Mouse (Mus musculus): Measurements from ENCODE around the gene Efna2.
A peak's percentile ranks its signal among the peaks of the same experiment; 100 is the strongest.

Gene Efna2

GRCm38 (mm10) chr10:80179068-80180051 is at the start of gene Efna2:
Efna2 (plus strand) TSS chr10:80179482.
- DNase-seq (ENCODE audit: low spot score): no peak

GRCm38 (mm10) chr10:80129846-80130245 is 49.4 kb upstream of the Efna2 start:
- DNase-seq (ENCODE audit: low spot score): no peak

DNA sequence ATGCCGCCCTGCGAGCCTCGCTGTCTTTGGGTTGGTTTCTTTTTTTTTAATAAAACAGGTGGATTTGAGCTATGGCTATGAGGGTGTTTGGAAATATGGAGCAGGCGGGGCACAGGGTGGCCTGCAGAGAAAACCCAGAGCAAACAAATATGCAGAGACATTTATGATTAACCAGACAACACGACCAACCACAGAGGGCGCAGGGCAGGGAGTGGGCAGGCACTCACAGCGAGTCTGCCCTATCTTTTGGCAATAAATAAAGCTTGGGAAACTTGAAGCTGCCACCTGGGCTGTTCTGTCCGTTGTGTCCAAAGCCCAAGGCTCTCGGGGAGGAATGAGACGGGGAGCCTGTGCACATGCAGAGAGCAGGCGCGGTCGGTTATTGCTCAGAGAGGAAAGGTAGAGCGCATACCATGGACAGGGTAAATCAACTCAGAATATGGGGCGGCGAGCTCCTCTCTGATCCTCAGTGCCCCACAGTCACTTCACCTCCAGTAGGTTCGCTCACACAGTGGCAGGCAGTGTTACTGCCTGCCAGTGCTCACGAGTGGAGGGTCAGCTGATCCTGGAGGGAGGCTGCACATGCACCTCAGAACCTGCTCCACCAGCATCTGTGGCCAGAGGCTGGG is 48.8 kb upstream of the Efna2 start:
- no peak for DNase-seq (ENCODE audit: low spot score)

- no peak for DNase-seq (ENCODE audit: low spot score)
These were observed 47.8 kb upstream of the Efna2 start for GRCm38 (mm10) chr10:80131316-80131951.

DNA sequence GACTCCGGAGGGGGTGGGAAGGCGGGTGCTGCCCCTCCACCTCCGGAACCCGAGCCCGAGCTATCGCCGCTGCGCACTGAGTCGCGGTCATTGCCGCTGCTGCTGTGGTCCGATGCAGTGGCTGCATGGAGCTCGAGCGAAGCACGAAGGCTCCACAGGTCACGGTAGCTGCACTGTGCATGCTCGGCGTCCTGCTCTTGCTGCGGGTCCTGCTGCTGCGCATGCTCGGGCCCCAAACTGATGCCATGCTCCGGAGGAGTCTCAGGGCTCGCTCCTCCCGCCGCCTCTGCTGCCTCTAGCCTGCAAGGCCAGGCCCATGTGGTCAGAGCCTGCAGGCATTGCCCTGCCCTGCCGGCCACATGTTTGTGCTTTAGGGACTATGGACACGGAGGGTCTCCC is 47.3 kb upstream of the Efna2 start:
- DNase-seq (ENCODE audit: low spot score): no peak

DNA sequence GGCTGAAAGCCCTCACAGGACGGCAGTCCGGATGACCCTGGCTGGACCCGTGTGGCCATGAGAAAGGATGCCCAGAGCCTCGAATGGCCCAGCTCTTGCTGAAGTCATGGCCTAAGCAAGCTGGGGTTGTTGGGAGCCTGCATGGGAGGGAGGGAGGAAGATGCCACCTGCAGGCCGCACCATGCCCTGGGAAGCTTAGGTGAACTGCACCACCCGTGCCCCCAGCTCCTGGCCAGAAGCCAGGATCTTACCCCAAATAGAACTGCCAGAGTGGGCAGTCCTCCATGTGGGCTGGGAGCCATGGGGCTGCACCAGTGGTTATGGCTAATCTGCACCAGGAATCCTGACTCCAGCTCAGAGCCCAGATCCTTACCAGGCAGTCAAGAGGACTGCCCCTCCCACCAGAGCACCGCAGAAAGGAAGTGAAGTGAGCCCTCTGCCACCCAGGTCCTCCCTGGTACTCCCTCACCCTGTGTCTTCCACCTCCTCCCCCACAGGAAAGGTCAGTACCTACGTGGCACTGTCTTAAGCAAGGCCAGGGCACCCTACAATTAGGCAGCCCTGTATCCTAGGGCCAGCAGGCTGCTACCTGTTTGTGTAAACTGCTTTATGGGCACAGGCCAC is 45.9 kb upstream of the Efna2 start:
- no peak for DNase-seq (ENCODE audit: low spot score)

- no peak for DNase-seq (ENCODE audit: low spot score)
These were observed 44.9 kb upstream of the Efna2 start for GRCm38 (mm10) chr10:80134421-80134820.

GRCm38 (mm10) chr10:80135161-80135560 is 44.1 kb upstream of the Efna2 start:
- no peak for DNase-seq (ENCODE audit: low spot score)

- no peak for DNase-seq (ENCODE audit: low spot score)
These were observed 43.6 kb upstream of the Efna2 start for GRCm38 (mm10) chr10:80135641-80136040.

DNA sequence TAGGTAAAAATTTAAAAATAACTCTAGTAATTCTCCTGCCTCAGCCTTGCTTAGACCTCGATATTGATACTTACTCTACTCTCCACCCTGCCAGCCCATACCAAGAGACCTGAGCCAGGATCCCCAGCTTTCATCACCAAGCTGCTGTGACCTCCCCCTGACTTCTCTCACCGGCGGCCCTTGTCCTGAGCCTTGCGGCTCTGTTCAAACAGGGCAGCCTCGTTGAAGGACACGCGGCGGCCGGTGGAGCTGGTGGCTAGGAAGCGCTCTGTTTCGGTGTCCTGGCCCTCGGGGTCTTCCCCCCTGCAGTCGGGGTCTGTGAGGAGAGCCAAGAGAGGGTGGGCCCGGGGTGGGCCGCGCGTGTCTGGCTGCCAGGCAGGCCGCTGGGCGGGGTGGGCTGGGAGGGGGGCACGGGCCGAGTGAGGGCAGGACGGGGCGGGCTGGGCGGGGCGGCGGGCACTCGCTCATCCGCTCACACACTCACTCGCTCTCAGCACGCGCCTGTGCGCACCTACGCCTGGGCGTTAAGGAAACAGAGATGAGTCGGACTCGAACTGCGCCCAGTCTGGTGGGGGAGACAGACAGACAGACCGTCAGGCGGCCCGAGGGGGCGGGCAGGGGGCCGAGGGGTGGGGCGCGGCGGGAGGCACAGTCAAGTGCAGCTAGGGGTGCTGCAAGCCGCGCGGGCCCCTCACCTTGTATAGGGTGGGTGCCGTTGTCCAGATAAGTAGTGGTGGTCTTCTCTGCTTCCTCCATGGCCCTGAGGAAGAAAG is 42.9 kb upstream of the Efna2 start:
- no peak for DNase-seq (ENCODE audit: low spot score)

- no peak for DNase-seq (ENCODE audit: low spot score)
These were observed 42.2 kb upstream of the Efna2 start for GRCm38 (mm10) chr10:80136952-80137625.

DNA sequence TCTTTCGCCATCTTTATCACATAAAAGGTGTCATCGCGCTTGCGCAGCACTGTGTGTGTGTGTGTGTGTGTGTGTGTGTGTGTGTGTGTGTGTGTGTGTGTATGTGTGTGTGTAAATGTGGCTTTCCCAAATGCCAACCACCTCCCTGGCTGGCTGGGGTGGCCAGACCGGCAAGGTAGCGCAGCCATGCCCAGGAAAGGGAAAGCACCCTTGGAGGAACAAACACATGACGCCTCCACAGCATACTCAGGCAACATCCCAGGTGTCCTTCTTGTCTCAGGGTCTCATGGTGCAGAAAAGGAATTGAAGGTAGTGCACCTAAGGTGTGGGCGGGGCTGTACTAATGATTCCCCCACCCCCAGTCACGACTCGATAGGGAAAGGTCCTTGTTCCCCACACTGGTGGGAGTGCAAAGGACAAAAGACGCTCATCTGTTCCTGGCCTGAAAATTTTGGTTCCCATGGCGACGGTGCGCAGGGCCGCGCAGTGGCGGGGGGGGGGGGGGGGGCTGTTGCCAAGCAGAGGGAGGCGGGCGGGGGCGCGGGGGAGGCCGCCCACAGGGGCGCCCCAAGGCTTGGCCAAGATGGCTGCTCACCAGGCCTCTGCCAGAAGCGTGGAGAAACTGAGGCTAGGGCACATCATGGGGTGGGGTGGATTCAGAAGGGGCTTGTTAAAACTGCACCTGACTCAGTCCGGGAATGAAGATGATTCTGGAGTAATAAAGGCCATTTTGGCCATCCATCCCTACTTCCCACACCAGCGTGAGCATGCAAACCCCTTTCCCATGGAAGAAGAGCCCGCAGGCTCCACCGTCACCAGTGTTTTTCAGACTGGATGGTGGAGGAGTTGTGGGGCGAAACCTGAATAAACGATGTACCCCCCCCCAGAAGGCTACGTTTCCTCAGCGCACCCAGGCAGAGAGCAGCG is 41.4 kb upstream of the Efna2 start:
- no peak for DNase-seq (ENCODE audit: low spot score)

- DNase-seq (ENCODE audit: low spot score): no peak
These were observed 40.5 kb upstream of the Efna2 start, which contains the start of gene Atp5d for GRCm38 (mm10) chr10:80138553-80139438. Atp5d (plus strand) TSS chr10:80138632.

- no peak for DNase-seq (ENCODE audit: low spot score)
These were observed 39.9 kb upstream of the Efna2 start for GRCm38 (mm10) chr10:80139439-80139775.

DNA sequence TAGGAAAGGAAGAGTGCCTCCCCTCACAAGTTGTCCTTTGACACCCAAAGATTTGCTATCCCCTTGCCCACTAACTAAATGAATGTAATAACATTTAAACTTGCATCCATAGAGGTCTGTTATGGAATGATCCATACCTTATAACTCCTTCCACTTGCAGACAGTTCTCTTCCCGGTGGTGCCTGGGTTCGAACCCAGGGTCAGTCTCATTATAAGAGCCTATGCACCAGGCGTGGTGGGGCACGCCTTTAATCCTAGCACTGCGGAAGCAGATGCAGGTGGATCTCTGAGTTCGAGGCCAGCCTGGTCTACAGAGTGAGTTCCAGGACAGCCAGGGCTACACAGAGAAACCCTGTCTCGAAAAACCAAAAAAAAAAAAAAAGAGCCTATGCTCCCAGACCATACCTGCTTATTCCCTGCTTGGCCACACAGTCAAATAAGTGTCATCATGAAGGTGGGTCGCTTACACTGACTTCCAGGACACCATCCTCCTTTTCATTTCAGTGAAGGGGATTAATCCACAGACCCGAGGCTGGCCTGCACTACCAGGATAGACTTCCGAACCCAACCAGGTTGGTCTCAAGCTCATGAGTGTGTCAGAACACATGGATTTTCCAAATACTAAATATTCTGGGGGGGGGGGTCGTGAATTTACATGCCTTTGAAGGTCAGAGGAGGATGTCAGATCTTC is 39.2 kb upstream of the Efna2 start:
- DNase-seq (ENCODE audit: low spot score): no peak

DNA sequence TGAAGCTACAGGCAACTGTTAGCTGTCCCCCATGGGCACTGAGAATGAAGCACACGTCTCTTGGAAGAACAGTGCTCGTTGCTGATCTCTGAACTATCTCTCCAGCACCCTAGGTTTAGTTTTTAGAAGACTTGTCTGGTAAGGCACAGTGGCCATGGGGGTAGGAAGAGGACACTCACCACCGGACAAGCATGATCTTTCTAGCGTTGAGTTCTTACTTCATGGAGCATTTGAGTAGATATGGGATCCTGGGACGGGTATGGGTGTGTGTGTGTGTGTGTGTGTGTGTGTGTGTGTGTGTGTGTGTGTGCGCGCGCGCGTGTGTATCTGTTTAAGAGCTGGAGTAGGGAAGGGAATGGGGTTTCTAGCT is 38.6 kb upstream of the Efna2 start, which contains the start of gene Cbarp:
Gene Cbarp (minus strand): TSS at position 170 of the 370 bp plus-strand sequence.
- DNase-seq (ENCODE audit: low spot score): no peak

- DNase-seq (ENCODE audit: low spot score): peak; percentile 61
These were observed 38.0 kb upstream of the Efna2 start for GRCm38 (mm10) chr10:80141243-80141642.
